Mouse (Mus musculus): ENCODE measurements around the gene Tnpo1.

Gene Tnpo1

GRCm38 (mm10) chr13:98926213-98926957 is at the start of gene Tnpo1:
Tnpo1 (minus strand) TSS chr13:98926384.
- peak; percentile 81 to 87 for DNase-seq (ENCODE audit: low spot score in 2 of 2)

GRCm38 (mm10) chr13:98972090-98972489 is 45.9 kb upstream of the Tnpo1 start:
- DNase-seq (ENCODE audit: low spot score in 2 of 2): no peak

- DNase-seq (ENCODE audit: low spot score in 2 of 2): no peak
These were observed 45.5 kb upstream of the Tnpo1 start for GRCm38 (mm10) chr13:98971641-98972040.

GRCm38 (mm10) chr13:98968517-98968916 is 42.3 kb upstream of the Tnpo1 start:
- DNase-seq (ENCODE audit: low spot score in 2 of 2): no peak

- DNase-seq (ENCODE audit: low spot score in 2 of 2): no peak
These were observed 41.8 kb upstream of the Tnpo1 start for GRCm38 (mm10) chr13:98967942-98968341.

- no peak for DNase-seq (ENCODE audit: low spot score in 2 of 2)
These were observed 40.4 kb upstream of the Tnpo1 start for GRCm38 (mm10) chr13:98966583-98966982.

GRCm38 (mm10) chr13:98963612-98964011 is 37.4 kb upstream of the Tnpo1 start:
- DNase-seq (ENCODE audit: low spot score in 2 of 2): no peak

GRCm38 (mm10) chr13:98958177-98958576 is 32.0 kb upstream of the Tnpo1 start:
- DNase-seq (ENCODE audit: low spot score in 2 of 2): no peak

- no peak for DNase-seq (ENCODE audit: low spot score in 2 of 2)
These were observed 30.0 kb upstream of the Tnpo1 start for GRCm38 (mm10) chr13:98956209-98956608.

GRCm38 (mm10) chr13:98955676-98956075 is 29.5 kb upstream of the Tnpo1 start:
- DNase-seq (ENCODE audit: low spot score in 2 of 2): no peak

- no peak for DNase-seq (ENCODE audit: low spot score in 2 of 2)
These were observed 29.0 kb upstream of the Tnpo1 start for GRCm38 (mm10) chr13:98955226-98955625.

- no peak for DNase-seq (ENCODE audit: low spot score in 2 of 2)
These were observed 27.6 kb upstream of the Tnpo1 start for GRCm38 (mm10) chr13:98953830-98954229.

GRCm38 (mm10) chr13:98951951-98952350 is 25.8 kb upstream of the Tnpo1 start:
- no peak for DNase-seq (ENCODE audit: low spot score in 2 of 2)

GRCm38 (mm10) chr13:98948146-98948545 is 22.0 kb upstream of the Tnpo1 start:
- no peak for DNase-seq (ENCODE audit: low spot score in 2 of 2)

GRCm38 (mm10) chr13:98946434-98946833 is 20.2 kb upstream of the Tnpo1 start:
- no peak for DNase-seq (ENCODE audit: low spot score in 2 of 2)

GRCm38 (mm10) chr13:98945908-98946307 is 19.7 kb upstream of the Tnpo1 start:
- no peak for DNase-seq (ENCODE audit: low spot score in 2 of 2)

- DNase-seq (ENCODE audit: low spot score in 2 of 2): no peak
These were observed 19.2 kb upstream of the Tnpo1 start for GRCm38 (mm10) chr13:98945381-98945780.

GRCm38 (mm10) chr13:98944620-98945081 is 18.5 kb upstream of the Tnpo1 start:
- peak in 1 of 2 experiments; percentile 19 for DNase-seq (ENCODE audit: low spot score in 2 of 2)

- DNase-seq (ENCODE audit: low spot score in 2 of 2): no peak
These were observed 16.2 kb upstream of the Tnpo1 start for GRCm38 (mm10) chr13:98942360-98942759.

GRCm38 (mm10) chr13:98941829-98942343 is 15.7 kb upstream of the Tnpo1 start:
- no peak for DNase-seq (ENCODE audit: low spot score in 2 of 2)

GRCm38 (mm10) chr13:98937108-98937507 is 10.9 kb upstream of the Tnpo1 start:
- DNase-seq (ENCODE audit: low spot score in 2 of 2): no peak

GRCm38 (mm10) chr13:98928908-98929307 is 2.7 kb upstream of the Tnpo1 start:
- no peak for DNase-seq (ENCODE audit: low spot score in 2 of 2)

- DNase-seq (ENCODE audit: low spot score in 2 of 2): no peak
These were observed 716 bp upstream of the Tnpo1 start for GRCm38 (mm10) chr13:98926958-98927242.

Measured in spleen, postnatal 14 days (tissue).